Mouse (Mus musculus) liver, postnatal 0 days (tissue): ENCODE measurements around the gene C530008M17Rik.

Experiments used
- CTCF ChIP-seq: sonication (generic); IDR thresholded peaks from 2 replicates; pipeline ENCODE4 v1.5.1; 2016; ENCODE audit warnings: antibody characterized with exemption, low read depth
- EP300 ChIP-seq: IDR thresholded peaks from 2 replicates; pipeline ENCODE4 v1.6.1; 2016; ENCODE audit warnings: antibody characterized with exemption, low read depth, mild to moderate bottlenecking

- TF ChIP-seq EP300 (no peak), CTCF (no peak)
These were observed 128.7 kb downstream of the C530008M17Rik start for GRCm38 (mm10) chr5:76785013-76785412.
